Mouse (Mus musculus) cerebellum, postnatal 25 days (tissue): ENCODE measurements at regions not wholly inside any gene's neighbourhood (a gene's known extent, or its start where the extent isn't known, plus 50 kb on each side); places are given as distances from the start of the nearest gene placed in this dataset.

Experiments used
- DNase-seq, 2 experiments: peaks; one replicate each; pipeline ENCODE4 v3.0.0; 2021; ENCODE audit warnings: mixed read lengths in 2 of 2

- DNase-seq, result peak in 1 of 2 experiments; percentile 12
Observed at GRCm38 (mm10) chr6:79335131-79335530, 482.6 kb upstream of the Gm20594 start.
